Mouse (Mus musculus) liver, adult 2 months (tissue): ENCODE data around the gene Bcl2l14.

ENCODE experiments used
- CTCF ChIP-seq: fragments of 200-500 bp; IDR thresholded peaks from 2 replicates; pipeline ENCODE4 v1.5.1; 2011; ENCODE audit warnings: low read depth, low read length, control low read depth
- POLR2A ChIP-seq: fragments of 200-500 bp; IDR thresholded peaks from 2 replicates; pipeline ENCODE4 v1.6.1; 2011; ENCODE audit warnings: low read length, control low read depth; ENCODE audit not compliant: insufficient read depth; ENCODE audit errors: extremely low read depth

- TF ChIP-seq POLR2A (no peak), CTCF (no peak)
Measured at GRCm38 (mm10) chr6:134352881-134353280, 43.2 kb upstream of the Bcl2l14 start.
